Mouse (Mus musculus): ENCODE data around the gene Nme6. TPM values are rescaled to one million over a fixed set of nuclear protein-coding genes. Genes with fewer than 3 reads are reported as not detected.

The Nme6 gene
- polyA plus RNA-seq (2012; rRNA removed; ENCODE audit: low replicate concordance) = 11.0 and 22.0 TPM in 2 replicates

GRCm38 (mm10) chr9:109832391-109833087 lies at the start of gene Nme6:
Nme6 (plus strand) TSS chr9:109832749.

DNA sequence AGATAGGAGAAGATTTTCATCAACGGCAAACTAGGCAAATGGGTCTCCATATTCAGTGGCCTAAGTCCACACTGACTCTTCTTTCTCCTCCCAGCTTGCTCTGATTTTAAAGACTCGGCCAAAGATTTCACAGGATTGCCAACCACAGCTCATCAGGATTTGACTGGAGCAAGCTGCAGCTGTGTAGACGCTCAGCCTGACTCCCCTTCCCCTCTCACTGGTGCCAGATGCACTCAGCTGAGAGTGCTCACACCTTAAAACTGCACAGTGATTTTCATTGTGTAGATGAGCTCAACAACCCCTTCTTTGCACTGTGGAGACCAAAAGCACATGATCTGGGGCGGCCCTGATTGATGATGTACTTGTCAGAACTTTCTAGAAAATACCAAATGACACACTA lies 42.0 kb upstream of the Nme6 start, which contains the start of gene Fbxw27:
TSS of gene Fbxw27 (minus strand) at position 101 of the 400 bp plus-strand sequence.

DNA sequence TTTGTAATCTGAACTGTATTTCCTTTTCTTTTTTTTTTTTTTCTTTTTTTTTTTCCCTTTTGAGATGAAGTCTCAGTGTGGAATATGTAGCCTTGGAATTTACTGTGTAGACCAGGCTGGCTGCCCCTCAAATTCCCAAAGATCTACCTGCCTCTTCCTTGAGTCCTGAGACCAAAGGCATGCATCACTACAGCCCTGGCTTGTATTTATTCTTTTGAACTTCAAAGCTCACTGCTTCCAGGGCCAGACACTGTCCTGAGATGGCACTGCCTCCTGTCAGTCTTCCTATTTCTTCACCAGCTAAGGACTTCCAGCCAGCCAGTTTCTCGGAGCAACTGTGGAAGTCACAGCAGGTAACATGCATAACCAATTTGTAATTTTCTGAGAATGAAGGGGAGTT lies 20.6 kb upstream of the Nme6 start, which contains the start of gene Spink8:
TSS of gene Spink8 (plus strand) at position 301 of the 400 bp plus-strand sequence.

GRCm38 (mm10) chr9:109849312-109849758 lies 16.8 kb downstream of the Nme6 start, which contains the start of gene Camp:
Camp (minus strand) TSS chr9:109849617.

GRCm38 (mm10) chr9:109874797-109875691 lies 42.5 kb downstream of the Nme6 start, which contains the start of gene Cdc25a:
Cdc25a (plus strand) TSS chr9:109875579.

Other genes with a start within 250 kb of the Nme6 start
- not detected in 2 replicates for gene Fbxw24, start 206.7 kb upstream of the Nme6 start, polyA plus RNA-seq (2012; rRNA removed; ENCODE audit: low replicate concordance)
- not detected in 2 replicates for gene Fbxw25, start 168.1 kb upstream of the Nme6 start, polyA plus RNA-seq (2012; rRNA removed; ENCODE audit: low replicate concordance)
- not detected in 2 replicates for gene Fbxw18, start 130.0 kb upstream of the Nme6 start, polyA plus RNA-seq (2012; rRNA removed; ENCODE audit: low replicate concordance)
- not detected in 2 replicates for gene Fbxw26, start 86.7 kb upstream of the Nme6 start, polyA plus RNA-seq (2012; rRNA removed; ENCODE audit: low replicate concordance)
- not detected in 2 replicates for gene Fbxw27, start 42.1 kb upstream of the Nme6 start, polyA plus RNA-seq (2012; rRNA removed; ENCODE audit: low replicate concordance)
- not detected in 2 replicates for gene Spink8, start 20.5 kb upstream of the Nme6 start, polyA plus RNA-seq (2012; rRNA removed; ENCODE audit: low replicate concordance)
- 3.9 and 4.8 TPM in 2 replicates for gene Camp, start 16.9 kb downstream of the Nme6 start, polyA plus RNA-seq (2012; rRNA removed; ENCODE audit: low replicate concordance)
- 3.6 and 5.0 TPM in 2 replicates for gene Cdc25a, start 42.8 kb downstream of the Nme6 start, polyA plus RNA-seq (2012; rRNA removed; ENCODE audit: low replicate concordance)
- 148 and 206 TPM in 2 replicates for gene Map4, start 98.7 kb downstream of the Nme6 start, polyA plus RNA-seq (2012; rRNA removed; ENCODE audit: low replicate concordance)